Mouse (Mus musculus) hindbrain, embryonic 11.5 days (tissue): Measurements from ENCODE around the gene Asxl1. TPM values are rescaled to one million over a fixed set of nuclear protein-coding genes. Genes with fewer than 3 reads are reported as not detected.

Source experiments
- ATAC-seq: fragments of 200-750 bp; cut with Nextera tagmentation; 2 replicates; pipeline ENCODE4 v1.8.0; 2017; ENCODE audit warnings: mild to moderate bottlenecking, moderate TSS enrichment, moderate library complexity; ENCODE audit not compliant: low FRiP score
- DNase-seq: peaks from one replicate; pipeline ENCODE4 v3.0.0-alpha.2; 2015; ENCODE audit warnings: low spot score
- H3K27ac ChIP-seq: fragments of 300-500 bp; sonication (generic); 2 replicates; pipeline ENCODE4 v1.5.1; 2014; ENCODE audit warnings: mild to moderate bottlenecking, low read depth, low read length
- H3K27me3 ChIP-seq: fragments of 300-500 bp; sonication (generic); 2 replicates; pipeline ENCODE4 v1.6.1; 2014; ENCODE audit warnings: mild to moderate bottlenecking, low read length, moderate library complexity, mixed read lengths; ENCODE audit not compliant: control insufficient read depth, insufficient read depth
- H3K36me3 ChIP-seq: fragments of 300-500 bp; sonication (generic); 2 replicates; pipeline ENCODE4 v1.6.1; 2014; ENCODE audit warnings: mild to moderate bottlenecking, low read length, moderate library complexity, mixed read lengths; ENCODE audit not compliant: control insufficient read depth, insufficient read depth
- H3K4me1 ChIP-seq: fragments of 300-500 bp; sonication (generic); replicated peaks from 2 replicates; pipeline ENCODE4 v1.6.1; 2014; ENCODE audit warnings: low read length, mixed read lengths; ENCODE audit not compliant: control insufficient read depth, insufficient read depth
- H3K4me2 ChIP-seq: fragments of 300-500 bp; sonication (generic); replicated peaks from 2 replicates; pipeline ENCODE4 v1.6.1; 2014; ENCODE audit warnings: mild to moderate bottlenecking, low read depth, low read length
- H3K4me3 ChIP-seq: fragments of 300-500 bp; sonication (generic); 2 replicates; pipeline ENCODE4 v1.5.1; 2014; ENCODE audit warnings: low read depth, low read length
- H3K9ac ChIP-seq: fragments of 300-500 bp; sonication (generic); 2 replicates; pipeline ENCODE4 v1.6.1; 2014; ENCODE audit warnings: low read depth, low read length
- H3K9me3 ChIP-seq: fragments of 300-500 bp; sonication (generic); 2 replicates; pipeline ENCODE4 v1.6.1; 2016; ENCODE audit warnings: low read length; ENCODE audit not compliant: control insufficient read depth
- WGBS: fragments of 180-500 bp; shearing (Covaris S2); extraction: QIAGEN DNeasy Blood & Tissue Kit; methylation state at CpG from one replicate; pipeline ENCODE4 v1.1.7; 2014; 5-methylcytosine and 5-hydroxymethylcytosine counted together
- polyA plus RNA-seq: library from polyadenylated mRNA; unstranded; fragments of >200 nt; fragmentation: Nextera tagmentation; extraction: Ambion mirVana; gene quantifications from 2 replicates; pipeline ENCODE4 v1.2.1, GENCODE M21; 2014

The Asxl1 gene
- 19.0 and 21.0 TPM in 2 replicates for polyA plus RNA-seq

DNA sequence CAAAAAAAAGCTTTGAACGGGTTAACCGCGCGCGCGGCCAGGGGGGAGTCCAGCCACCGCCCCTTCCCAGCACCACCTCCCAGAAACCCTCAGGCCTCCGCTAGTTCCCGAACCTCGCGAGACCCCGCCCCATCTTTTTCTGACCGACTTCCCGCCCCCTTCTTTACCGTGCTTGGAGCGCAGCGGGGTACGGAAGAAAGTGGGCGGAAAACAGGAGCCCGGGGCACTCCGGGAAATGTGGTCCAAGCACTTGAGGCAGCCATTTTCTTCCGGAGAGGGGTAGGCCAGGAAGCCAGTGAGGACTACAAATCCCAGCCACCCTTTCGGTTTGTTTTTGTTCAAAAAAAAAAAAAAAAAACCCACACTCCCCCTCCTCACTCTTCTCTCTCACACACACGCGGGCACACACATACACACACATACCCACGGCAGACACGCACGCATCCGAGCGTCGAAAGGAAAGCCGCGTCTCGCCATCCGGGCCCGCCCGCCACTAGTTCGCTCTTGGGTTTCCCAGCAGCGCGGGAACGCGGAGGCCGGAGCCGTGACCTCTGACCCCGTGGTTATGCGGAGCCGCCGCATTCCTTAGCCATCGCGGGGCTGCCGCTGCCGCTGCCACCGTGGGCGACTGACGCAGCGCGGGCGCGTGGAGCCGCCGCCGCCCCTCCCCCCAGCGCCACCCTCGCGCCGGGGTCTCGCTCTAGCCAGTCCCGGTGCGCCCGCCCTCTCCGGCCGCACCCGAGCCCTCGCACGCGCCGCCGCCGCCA lies at the start of gene Asxl1:
Gene Asxl1 (plus strand): TSS at position 376 of the 767 bp plus-strand sequence.
- Histone ChIP-seq H3K9me3 (no peaks in the 10 kb centered on the region), H3K27ac (peak within 1 kb of the TSS; percentile 96), H3K36me3 (no peaks in the 10 kb centered on the region), H3K4me1 (no peaks in the 10 kb centered on the region), H3K9ac (peak within 1 kb of the TSS; percentile 95), H3K4me2 (peak within 1 kb of the TSS; percentile 66), H3K27me3 (no peaks in the 10 kb centered on the region), H3K4me3 (peak within 1 kb of the TSS; percentile 92)
- WGBS = under 1% methylated on average over 61 of the region's 79 CpGs
- ATAC-seq (peak; percentile 98), DNase-seq (peak; percentile 98)

DNA sequence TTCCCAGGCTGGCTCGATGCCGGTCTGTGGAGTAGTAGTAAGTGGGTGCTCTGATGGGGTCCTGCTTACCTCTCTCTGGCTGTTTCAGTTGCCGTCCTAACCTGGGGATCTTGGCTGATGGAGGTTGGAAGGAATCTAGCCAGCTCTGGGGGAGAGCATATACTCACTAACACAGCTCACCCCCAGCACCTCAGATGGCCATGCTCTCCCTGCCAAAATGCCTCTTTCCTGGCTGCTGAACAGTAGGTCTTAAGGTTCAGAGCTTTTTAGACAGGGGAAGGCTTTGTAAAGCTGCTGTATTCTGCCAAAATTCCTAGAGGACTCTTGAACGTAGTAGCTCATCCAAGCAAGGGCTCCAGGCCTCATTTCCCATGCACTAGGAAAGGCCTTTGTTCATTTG lies 47.9 kb upstream of the Asxl1 start:
- 93% methylated on average over 4 of the region's 4 CpGs for WGBS
- Histone ChIP-seq H3K36me3 (no peaks in the 10 kb centered on the region; the same call in 1 of the 2 replicates), H3K4me3 (no peak overlapping the region), H3K4me2 (no peak overlapping the region), H3K27ac (no peak overlapping the region), H3K4me1 (no peaks in the 10 kb centered on the region), H3K9me3 (no peaks in the 10 kb centered on the region), H3K9ac (no peak overlapping the region), H3K27me3 (no peaks in the 10 kb centered on the region)
- ATAC-seq (no peak), DNase-seq (no peak)

DNA sequence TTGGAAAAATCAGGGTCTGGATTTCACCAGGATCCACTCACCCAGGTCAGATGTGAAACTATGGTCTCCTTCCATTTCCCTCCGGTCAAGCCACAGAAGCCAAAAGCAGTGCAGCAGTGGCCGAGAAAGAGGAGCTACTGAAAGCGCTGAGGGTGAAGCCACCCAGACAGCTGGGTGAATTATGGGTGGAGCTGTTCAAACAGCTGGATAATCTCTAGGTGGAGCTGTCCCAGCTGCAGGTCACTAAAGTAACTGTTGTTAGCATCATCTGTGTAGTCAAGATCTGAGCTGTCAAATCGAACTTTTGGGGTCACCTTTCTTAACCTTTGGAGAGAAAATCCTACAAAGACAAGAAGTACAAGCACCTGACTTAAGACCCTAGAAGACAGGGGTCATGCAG lies 47.2 kb upstream of the Asxl1 start:
- no peak overlapping the region for H3K27ac ChIP-seq
- no peak overlapping the region for H3K4me3 ChIP-seq
- ATAC-seq (no peak), DNase-seq (no peak)
- 69% methylated on average over 4 of the region's 4 CpGs for WGBS
- no peak overlapping the region for H3K9ac ChIP-seq
- H3K36me3 ChIP-seq = no peaks in the 10 kb centered on the region; the same call in 1 of the 2 replicates
- H3K27me3 ChIP-seq = no peaks in the 10 kb centered on the region
- no peak overlapping the region for H3K4me2 ChIP-seq
- H3K4me1 ChIP-seq = no peaks in the 10 kb centered on the region
- no peaks in the 10 kb centered on the region for H3K9me3 ChIP-seq

DNA sequence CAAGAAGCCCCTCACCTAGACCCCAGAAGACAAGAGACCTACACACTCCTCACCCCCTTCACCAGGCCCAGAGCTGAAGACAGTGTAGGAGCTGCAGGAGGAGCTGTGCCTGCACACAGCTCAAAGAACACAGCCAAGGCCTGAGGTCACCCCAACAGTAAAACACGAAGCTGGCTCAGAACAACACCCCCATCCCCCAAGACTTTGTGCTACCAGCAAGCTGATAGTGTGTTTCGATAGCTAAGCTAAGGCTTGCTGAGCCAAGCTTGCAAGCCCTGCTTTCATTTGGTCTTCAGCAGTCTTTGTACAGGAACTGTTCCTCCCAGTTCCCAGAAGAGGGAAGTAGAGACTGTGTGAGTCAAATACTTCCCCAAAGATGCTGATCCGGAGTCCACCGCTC lies 46.8 kb upstream of the Asxl1 start:
- no peaks in the 10 kb centered on the region; the same call in 1 of the 2 replicates for H3K36me3 ChIP-seq
- ATAC-seq = no peak
- no peak overlapping the region for H3K9ac ChIP-seq
- WGBS = 73% methylated on average over 4 of the region's 4 CpGs
- H3K4me3 ChIP-seq = no peak overlapping the region
- no peak overlapping the region for H3K27ac ChIP-seq
- DNase-seq = no peak
- H3K27me3 ChIP-seq = no peaks in the 10 kb centered on the region
- H3K9me3 ChIP-seq = no peaks in the 10 kb centered on the region
- H3K4me1 ChIP-seq = no peaks in the 10 kb centered on the region
- H3K4me2 ChIP-seq = no peak overlapping the region

DNA sequence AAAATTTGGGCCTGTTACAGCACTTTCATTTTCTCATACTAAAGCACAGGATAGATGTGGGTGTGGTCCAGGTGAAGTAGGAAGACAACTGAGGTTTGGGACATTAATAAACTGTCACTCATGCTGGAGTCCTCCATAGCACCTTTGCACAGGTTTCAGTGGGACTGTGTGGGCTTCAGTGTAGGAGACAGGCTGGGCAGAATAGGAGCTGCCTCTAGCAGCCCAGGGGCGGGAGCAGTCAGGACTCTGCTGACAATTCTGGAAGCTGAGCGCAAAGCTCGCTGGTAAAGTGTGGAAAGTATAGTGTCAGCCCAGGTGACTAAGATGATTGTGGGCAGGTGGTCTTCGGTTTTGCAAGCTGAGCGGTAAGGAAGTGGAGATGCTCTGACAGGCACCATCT lies 44.5 kb upstream of the Asxl1 start:
- 94% methylated on average over 5 of the region's 5 CpGs for WGBS
- Histone ChIP-seq H3K4me3 (no peak overlapping the region), H3K27me3 (no peaks in the 10 kb centered on the region), H3K4me2 (no peak overlapping the region), H3K36me3 (no peaks in the 10 kb centered on the region; the same call in 1 of the 2 replicates), H3K9me3 (no peaks in the 10 kb centered on the region), H3K9ac (no peak overlapping the region), H3K4me1 (no peaks in the 10 kb centered on the region), H3K27ac (no peak overlapping the region)
- ATAC-seq (no peak), DNase-seq (no peak)

DNA sequence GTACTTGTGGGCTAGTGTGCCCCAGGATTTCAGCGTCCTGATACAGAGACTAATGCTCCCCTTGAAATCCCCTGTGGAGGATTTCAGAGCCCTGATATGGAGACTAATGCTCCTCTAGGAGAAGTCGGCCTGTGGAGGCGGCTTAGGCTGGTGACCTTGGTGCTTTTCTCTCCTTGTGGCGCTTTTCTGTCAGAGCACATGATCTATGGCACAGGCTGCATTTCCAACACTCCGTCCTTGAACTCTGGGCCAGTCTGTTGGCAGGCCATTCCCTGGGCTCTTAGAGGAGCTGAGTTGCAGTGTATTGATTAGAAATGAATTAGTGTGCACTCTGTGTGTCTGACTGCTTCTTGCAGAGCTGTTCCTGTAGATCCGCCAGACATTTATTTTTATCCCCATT lies 40.4 kb upstream of the Asxl1 start:
- H3K9me3 ChIP-seq = no peaks in the 10 kb centered on the region
- H3K27ac ChIP-seq = no peak overlapping the region
- H3K4me1 ChIP-seq = no peaks in the 10 kb centered on the region
- H3K36me3 ChIP-seq = no peaks in the 10 kb centered on the region
- H3K4me2 ChIP-seq = no peak overlapping the region
- H3K27me3 ChIP-seq = no peaks in the 10 kb centered on the region
- H3K4me3 ChIP-seq = no peak overlapping the region
- DNase-seq (no peak), ATAC-seq (no peak)
- no peak overlapping the region for H3K9ac ChIP-seq
- WGBS = 85% methylated on average over 6 of the region's 6 CpGs

DNA sequence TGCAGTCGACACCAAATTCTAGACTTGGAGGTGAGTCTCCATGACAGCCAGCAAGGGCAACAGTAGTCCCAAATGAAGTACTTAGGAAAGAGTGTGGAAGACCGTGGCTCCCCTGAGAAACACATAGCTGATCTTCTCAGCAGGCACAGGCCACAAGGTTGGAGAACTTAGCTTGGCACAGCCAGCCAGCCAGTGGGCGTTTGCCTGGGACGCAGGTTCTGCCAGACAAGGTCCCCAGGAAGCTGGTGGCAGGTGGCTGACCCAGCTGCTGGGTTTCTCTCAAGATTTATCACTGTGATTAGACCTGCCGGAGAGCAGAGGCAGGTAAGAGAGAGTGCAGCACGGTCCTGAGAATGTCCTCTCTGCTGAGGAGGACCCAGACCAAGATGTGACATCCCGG lies 37.0 kb upstream of the Asxl1 start:
- no peak overlapping the region for H3K27ac ChIP-seq
- WGBS = 87% methylated on average over 7 of the region's 7 CpGs
- H3K4me2 ChIP-seq = no peak overlapping the region
- no peaks in the 10 kb centered on the region for H3K9me3 ChIP-seq
- H3K27me3 ChIP-seq = no peaks in the 10 kb centered on the region
- no peak overlapping the region for H3K9ac ChIP-seq
- no peaks in the 10 kb centered on the region for H3K36me3 ChIP-seq
- no peak overlapping the region for H3K4me3 ChIP-seq
- DNase-seq (no peak), ATAC-seq (no peak)
- no peaks in the 10 kb centered on the region for H3K4me1 ChIP-seq

DNA sequence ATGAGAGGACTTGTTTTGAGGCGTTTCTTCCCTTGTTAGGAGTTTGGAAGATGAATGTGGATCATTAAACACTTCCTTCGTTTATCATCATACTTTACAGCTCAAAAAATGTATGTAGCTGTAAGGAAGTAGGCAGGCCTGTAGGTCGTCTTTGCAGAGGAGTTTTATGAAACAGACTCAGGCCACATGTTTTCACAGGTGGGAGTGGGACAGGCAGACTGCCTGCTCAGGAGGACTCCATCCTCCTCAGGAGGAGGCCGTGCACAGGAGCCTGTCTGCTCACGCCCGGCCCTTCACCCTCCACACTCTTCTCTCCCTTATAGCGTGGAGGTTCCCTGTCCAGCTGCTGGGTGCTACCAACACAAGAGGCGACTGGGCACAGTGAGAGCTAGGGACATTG lies 36.5 kb upstream of the Asxl1 start:
- H3K36me3 ChIP-seq = no peaks in the 10 kb centered on the region
- no peaks in the 10 kb centered on the region for H3K4me1 ChIP-seq
- H3K27ac ChIP-seq = no peak overlapping the region
- no peak overlapping the region for H3K4me3 ChIP-seq
- no peak overlapping the region for H3K9ac ChIP-seq
- WGBS = 79% methylated on average over 8 of the region's 8 CpGs
- DNase-seq (no peak), ATAC-seq (no peak)
- no peaks in the 10 kb centered on the region for H3K9me3 ChIP-seq
- no peak overlapping the region for H3K4me2 ChIP-seq
- no peaks in the 10 kb centered on the region for H3K27me3 ChIP-seq

DNA sequence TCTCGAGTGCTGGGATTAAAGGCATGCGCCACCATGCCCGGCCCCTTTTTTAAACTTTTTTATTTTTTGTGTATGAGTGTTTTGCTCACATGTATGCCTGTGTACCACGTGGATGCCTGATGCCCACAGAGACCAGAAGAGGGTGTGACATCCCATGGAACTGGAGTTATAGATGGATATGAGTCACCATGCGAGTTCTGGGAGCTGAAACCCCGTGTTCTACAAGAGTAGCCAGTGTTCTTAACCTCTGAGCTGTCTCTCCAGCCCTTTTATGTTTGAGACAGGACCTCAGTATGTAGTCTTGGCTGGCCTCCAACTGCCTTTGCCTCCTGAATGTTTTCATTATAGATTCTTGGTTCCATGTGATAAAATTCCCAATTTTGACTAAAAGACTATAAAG lies 35.4 kb upstream of the Asxl1 start:
- Histone ChIP-seq H3K4me1 (no peaks in the 10 kb centered on the region), H3K9me3 (no peaks in the 10 kb centered on the region), H3K9ac (no peak overlapping the region), H3K4me2 (no peak overlapping the region), H3K27ac (no peak overlapping the region), H3K27me3 (no peaks in the 10 kb centered on the region), H3K4me3 (no peak overlapping the region), H3K36me3 (no peaks in the 10 kb centered on the region)
- 90% methylated on average over 6 of the region's 6 CpGs for WGBS
- ATAC-seq = no peak
- DNase-seq = no peak
